Mouse (Mus musculus) G1E (cell line): ENCODE results near the gene Tex9. TPM values are rescaled to one million over a fixed set of nuclear protein-coding genes. Genes with fewer than 3 reads are reported as not detected.

Experiments
- ATAC-seq: 2 replicates; pipeline ENCODE4 v1.8.0; 2016; ENCODE audit warnings: mild to moderate bottlenecking; ENCODE audit not compliant: insufficient number of reproducible peaks, poor library complexity, low FRiP score, severe bottlenecking; ENCODE audit errors: extremely low read depth
- DNase-seq: peaks from one replicate; pipeline ENCODE4 v3.0.0; 2012; ENCODE audit warnings: low spot score
- H3K27me3 ChIP-seq: 2 replicates; pipeline ENCODE4 v1.6.1; 2012; ENCODE audit warnings: mild to moderate bottlenecking, low read length, inconsistent platforms; ENCODE audit not compliant: insufficient read depth
- H3K36me3 ChIP-seq: replicated peaks from 2 replicates; pipeline ENCODE3; 2012; ENCODE audit warnings: mild to moderate bottlenecking, inconsistent platforms
- H3K4me1 ChIP-seq: 2 replicates; pipeline ENCODE4 v1.6.1; 2012; ENCODE audit warnings: low read depth, low read length, inconsistent platforms, mixed read lengths; ENCODE audit not compliant: insufficient read depth
- H3K4me3 ChIP-seq: 2 replicates; pipeline ENCODE4 v1.5.1; 2012; ENCODE audit warnings: low read depth, mild to moderate bottlenecking, inconsistent platforms, low read length, moderate library complexity, mixed read lengths
- H3K9me3 ChIP-seq: replicated peaks from 2 replicates; pipeline ENCODE4 v1.6.1; 2012; ENCODE audit warnings: inconsistent platforms
- CTCF ChIP-seq: IDR thresholded peaks from 2 replicates; pipeline ENCODE4 v1.5.1; 2012; ENCODE audit warnings: low read depth, low read length, inconsistent platforms, mixed read lengths
- GATA1 ChIP-seq: IDR thresholded peaks from 2 replicates; pipeline ENCODE4 v1.6.1; 2012; ENCODE audit warnings: borderline replicate concordance, low read length, inconsistent platforms, mixed read lengths
- GATA2 ChIP-seq: IDR thresholded peaks from 2 replicates; pipeline ENCODE4 v1.6.1; 2012; ENCODE audit warnings: low read depth, low read length, inconsistent platforms, borderline replicate concordance
- POLR2AphosphoS5 ChIP-seq: IDR thresholded peaks from 2 replicates; pipeline ENCODE4 v1.6.1; 2012; ENCODE audit warnings: low read depth, low read length, inconsistent platforms; ENCODE audit not compliant: insufficient replicate concordance
- TAL1 ChIP-seq: conservative IDR thresholded peaks from 2 replicates; pipeline ENCODE4 v1.6.1; 2012; ENCODE audit warnings: low read depth, low read length, inconsistent platforms, mixed read lengths
- polyA plus RNA-seq: library from polyadenylated mRNA; stranded (reverse); fragments of >175 nt; gene quantifications from 2 replicates; pipeline ENCODE4 v1.2.3, GENCODE M21; 2012
- total RNA-seq, 2 experiments: library from RNA; stranded (forward) in 1 of 2; stranded (reverse) in 1 of 2; fragments of 200-1000 nt in 1 of 2; fragments of >200 nt in 1 of 2; fragmentation: Nextera tagmentation in 1 of 2; gene quantifications; 2 replicates each; pipeline ENCODE4 v1.2.3; 2014 to 2017

Tex9 gene
- total and polyA plus RNA-seq, 3 experiments: 31.0 to 164 (median 124) TPM

DNA sequence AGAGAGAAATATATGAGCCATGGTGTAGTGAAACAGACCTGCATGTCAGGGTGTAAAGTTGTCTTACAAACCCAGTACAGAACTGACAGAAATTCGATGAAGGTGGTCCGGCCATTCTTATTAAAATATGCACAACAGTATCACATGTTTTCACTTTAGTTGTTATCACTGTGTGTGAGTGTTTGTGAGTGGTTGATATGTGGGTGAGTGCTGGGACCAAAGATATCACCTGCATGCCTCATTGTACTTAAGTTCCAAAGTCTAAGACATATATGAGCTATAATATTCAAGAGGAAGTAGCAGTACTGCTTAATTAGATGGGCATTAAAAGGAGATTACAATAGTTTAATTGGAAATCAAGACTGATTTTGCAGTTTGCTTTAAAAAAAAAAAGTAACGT, 71.5 kb downstream of the Tex9 start:
- Histone ChIP-seq H3K36me3 (no peaks in the 10 kb centered on the region), H3K4me3 (no peak overlapping the region), H3K27me3 (no peaks in the 10 kb centered on the region), H3K9me3 (no peaks in the 10 kb centered on the region), H3K4me1 (peaks cover 23% of the 10 kb centered on the region)
- ATAC-seq: no peak
- no peak for TF ChIP-seq TAL1
- TF ChIP-seq POLR2AphosphoS5: no peak
- no peak for TF ChIP-seq CTCF
- TF ChIP-seq GATA2: no peak
- no peak for TF ChIP-seq GATA1
- no peak for DNase-seq

DNA sequence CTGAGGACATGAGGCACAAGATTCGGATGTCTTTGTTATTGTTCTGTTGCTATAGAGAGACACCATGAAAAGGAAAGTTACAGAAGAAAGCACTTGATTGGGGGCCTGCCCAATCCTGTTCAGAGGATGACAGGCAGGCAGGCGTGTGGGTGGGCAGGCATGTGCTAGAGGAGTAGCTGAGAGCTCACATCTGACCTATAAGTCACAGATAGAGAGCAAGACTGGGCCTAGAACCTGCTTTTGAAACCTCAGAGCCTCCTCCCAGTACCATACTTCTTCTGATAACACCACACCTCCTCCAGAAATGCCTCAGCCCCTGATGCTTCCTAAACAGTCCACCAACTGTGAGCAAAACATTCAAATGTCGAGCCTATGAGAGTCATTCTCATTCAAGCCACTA, 73.6 kb downstream of the Tex9 start:
- ATAC-seq (no peak), DNase-seq (no peak)
- Histone ChIP-seq H3K9me3 (no peaks in the 10 kb centered on the region), H3K4me3 (no peak overlapping the region), H3K36me3 (no peaks in the 10 kb centered on the region), H3K27me3 (no peaks in the 10 kb centered on the region), H3K4me1 (peaks cover 35% of the 10 kb centered on the region)
- TF ChIP-seq POLR2AphosphoS5 (no peak), GATA1 (no peak), TAL1 (no peak), GATA2 (no peak), CTCF (no peak)

DNA sequence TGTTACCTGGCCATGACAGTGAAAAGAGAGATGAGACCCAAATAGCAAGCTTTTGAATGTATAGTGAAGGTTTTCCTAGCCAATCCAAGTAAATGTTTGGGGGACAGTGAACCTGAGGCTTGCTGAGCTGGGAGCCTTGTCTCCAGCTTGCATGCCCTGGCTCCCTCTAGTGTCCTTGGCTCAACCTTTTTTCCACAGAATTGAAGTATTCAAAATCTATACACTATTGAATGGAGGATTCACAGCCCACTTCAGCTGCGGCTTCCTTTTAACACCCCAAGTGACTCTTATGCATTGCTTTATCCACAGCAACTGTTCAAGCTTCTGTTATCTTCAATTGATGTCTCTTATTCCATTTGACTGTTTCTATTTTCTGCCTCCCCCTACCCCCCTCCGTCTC, 80.3 kb downstream of the Tex9 start:
- Histone ChIP-seq H3K9me3 (no peaks in the 10 kb centered on the region; the same call in 1 of the 2 replicates), H3K36me3 (no peaks in the 10 kb centered on the region), H3K4me1 (peaks cover 63% of the 10 kb centered on the region), H3K4me3 (no peak overlapping the region), H3K27me3 (no peaks in the 10 kb centered on the region)
- DNase-seq (no peak), ATAC-seq (no peak)
- TF ChIP-seq TAL1: no peak

DNA sequence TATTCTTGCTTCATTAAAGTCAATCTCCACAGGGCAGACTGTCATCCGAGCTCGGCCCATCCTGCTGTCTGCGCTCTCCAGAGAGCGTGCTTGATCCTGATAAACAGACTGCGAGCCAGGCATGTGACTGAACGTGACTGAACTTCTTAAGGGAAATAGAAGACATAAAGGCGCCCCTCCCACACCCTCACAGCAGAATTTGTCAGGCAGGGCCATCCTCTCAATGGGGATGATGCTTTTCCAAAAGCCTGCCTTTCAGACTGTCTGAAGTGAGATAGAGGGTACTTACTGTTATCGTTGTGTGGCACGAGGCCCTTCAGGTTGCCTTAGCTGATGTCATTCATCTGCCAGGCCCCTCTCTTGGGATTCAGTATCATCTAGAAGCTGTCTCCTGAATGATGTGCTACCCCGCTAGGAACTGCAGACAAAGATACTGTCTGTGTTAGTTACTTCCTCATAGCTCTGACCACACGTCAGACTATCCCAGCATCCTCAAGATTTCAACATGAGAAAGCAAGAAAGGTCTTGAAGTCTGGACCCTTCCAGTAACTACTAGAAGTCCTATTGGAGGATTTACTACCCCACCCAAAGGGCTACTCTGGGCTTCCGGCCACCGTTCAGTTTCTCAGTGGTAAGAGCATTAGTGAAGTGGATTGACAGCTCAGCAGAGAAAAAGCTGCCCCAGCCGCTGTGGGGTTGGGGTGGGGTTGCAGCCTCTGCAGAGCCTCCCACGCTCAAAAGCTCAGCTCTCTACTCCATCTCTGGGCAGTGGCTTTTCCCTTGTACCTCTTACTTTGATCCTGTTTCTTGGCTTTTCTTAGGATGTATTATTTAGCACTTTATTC, 82.4 kb downstream of the Tex9 start:
- Histone ChIP-seq H3K9me3 (no peaks in the 10 kb centered on the region; the same call in 1 of the 2 replicates), H3K4me3 (peak overlapping the region; percentile 62), H3K27me3 (no peaks in the 10 kb centered on the region), H3K36me3 (no peaks in the 10 kb centered on the region), H3K4me1 (peaks cover 81% of the 10 kb centered on the region)
- DNase-seq: peak; percentile 47
- peak; percentile 73 for ATAC-seq
- TF ChIP-seq CTCF: no peak
- peak; percentile 76 for TF ChIP-seq TAL1

DNA sequence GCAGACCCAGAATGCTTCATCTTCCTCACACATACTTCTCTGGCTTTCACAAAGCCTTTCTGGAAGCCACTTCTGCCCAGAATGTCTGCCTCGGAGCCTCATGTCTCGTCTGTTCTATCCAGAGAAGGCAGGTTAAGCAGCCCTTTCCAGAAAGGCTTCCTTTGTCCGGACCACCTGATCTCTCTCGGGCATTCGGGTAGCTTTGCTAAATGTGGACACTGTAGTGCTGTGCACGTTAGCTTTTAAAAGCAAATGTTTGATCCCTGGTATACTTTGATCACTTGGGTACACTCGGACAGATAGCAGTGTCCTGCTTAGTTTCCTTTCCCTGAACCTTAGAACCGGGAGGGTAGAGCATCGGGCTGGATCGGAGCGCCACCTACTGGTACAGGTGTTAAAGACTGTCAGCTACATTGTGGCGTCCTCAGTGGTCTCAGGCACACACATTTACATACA, 83.9 kb downstream of the Tex9 start:
- ATAC-seq: no peak

DNA sequence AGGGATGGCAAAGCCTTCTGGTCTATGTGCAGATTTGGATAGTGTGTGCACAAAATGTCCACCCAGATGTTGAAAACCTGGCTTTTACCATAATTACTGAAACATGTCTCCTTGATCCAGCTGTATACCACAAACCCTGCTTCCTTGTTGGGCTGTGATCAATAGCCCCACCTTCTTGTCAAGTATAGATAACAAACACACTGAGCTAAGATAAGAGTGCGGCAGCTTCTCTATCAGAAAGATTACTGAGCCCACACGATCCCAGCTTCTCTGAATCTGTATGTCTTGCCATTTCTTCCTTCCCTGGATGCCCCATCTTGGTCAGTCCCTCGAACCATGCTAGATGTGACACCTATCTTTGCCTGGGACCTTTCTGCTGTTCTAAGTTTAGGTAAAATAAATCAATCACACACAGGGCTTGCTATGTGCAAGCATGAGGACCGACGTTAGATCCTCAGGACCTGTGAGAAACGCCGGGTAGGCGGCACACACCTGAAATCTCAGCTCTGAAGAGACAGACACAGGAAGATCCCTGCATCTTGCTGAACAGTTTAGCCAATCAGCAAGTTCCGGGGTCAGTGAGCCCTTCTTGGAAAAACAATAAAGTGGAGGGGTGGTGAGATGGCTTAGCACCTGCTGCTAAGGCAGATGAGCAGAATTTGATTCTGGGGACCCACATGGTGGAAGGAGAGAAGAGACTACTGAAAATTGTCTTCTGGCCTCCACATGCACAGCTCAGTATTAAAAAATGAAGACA, 86.0 kb downstream of the Tex9 start:
- Histone ChIP-seq H3K27me3 (no peaks in the 10 kb centered on the region), H3K36me3 (no peaks in the 10 kb centered on the region), H3K9me3 (no peaks in the 10 kb centered on the region; the same call in 1 of the 2 replicates), H3K4me1 (peaks cover 63% of the 10 kb centered on the region), H3K4me3 (no peak overlapping the region; the same call in 1 of the 2 replicates)
- ATAC-seq (peak; percentile 25), DNase-seq (peak; percentile 50)
- TF ChIP-seq GATA2 (no peak), TAL1 (peak; percentile 83)

More for the DNA sequence above, 83.9 kb downstream of the Tex9 start:
- Histone ChIP-seq H3K9me3 (no peaks in the 10 kb centered on the region; the same call in 1 of the 2 replicates), H3K4me3 (peak overlapping the region; percentile 65), H3K36me3 (no peaks in the 10 kb centered on the region), H3K27me3 (no peaks in the 10 kb centered on the region), H3K4me1 (peaks cover 78% of the 10 kb centered on the region)
- DNase-seq: peak; percentile 56
- TF ChIP-seq CTCF: peak; percentile 83
- TF ChIP-seq TAL1: no peak
